Mouse (Mus musculus): ENCODE measurements at regions not wholly inside any gene's neighbourhood (a gene's known extent, or its start where the extent isn't known, plus 50 kb on each side); places are given as distances from the start of the nearest gene placed in this dataset.

GRCm38 (mm10) chr5:118380052-118380421, 135.0 kb downstream of the 2410131K14Rik start:
- no peak for TF ChIP-seq POLR2A (IDR thresholded peaks at IDR 0.05; ENCODE audit: low read depth, low read length)
- TF ChIP-seq CTCF (IDR thresholded peaks at IDR 0.05; ENCODE audit: borderline replicate concordance, insufficient read depth, low read length) = no peak
